Mouse (Mus musculus): ENCODE results near the gene Pnkd. TPM values are rescaled to one million over a fixed set of nuclear protein-coding genes. Genes with fewer than 3 reads are reported as not detected.
A peak's percentile ranks its signal among the peaks of the same experiment; 100 is the strongest.

Pnkd gene
- total and polyA plus RNA-seq, 2 experiments from 2014 or later = 116 to 135 TPM

- WGBS = 90% methylated on average over 5 of the region's 5 CpGs
- Histone ChIP-seq H3K27ac (ENCODE audit: low read depth, low read length) (no peak overlapping the region), H3K36me3 (ENCODE audit: insufficient read depth, low read length) (peaks cover 32% of the 10 kb centered on the region), H3K4me1 (ENCODE audit: insufficient read depth, low read length) (no peaks in the 10 kb centered on the region), H3K9ac (replicated peaks; ENCODE audit: low read length, poor library complexity, severe bottlenecking) (no peak overlapping the region), H3K9me3 (ENCODE audit: low read length) (no peaks in the 10 kb centered on the region), H3K4me3 (ENCODE audit: low read depth, low read length) (no peak overlapping the region), H3K4me2 (ENCODE audit: low read depth, low read length, poor library complexity, severe bottlenecking) (no peak overlapping the region), H3K27me3 (ENCODE audit: insufficient read depth, low read length) (no peaks in the 10 kb centered on the region)
- no peak for TF ChIP-seq CTCF (IDR thresholded peaks at IDR 0.05)
- DNase-seq (ENCODE audit: low spot score) = no peak
- ATAC-seq (ENCODE audit: low FRiP score) = no peak
Observed at GRCm38 (mm10) chr1:74249331-74249980, 35.3 kb upstream of the Pnkd start.

GRCm38 (mm10) chr1:74250096-74250495 lies 34.6 kb upstream of the Pnkd start:
- H3K36me3 ChIP-seq (ENCODE audit: insufficient read depth, low read length) = peaks cover 32% of the 10 kb centered on the region
- no peak for TF ChIP-seq CTCF (IDR thresholded peaks at IDR 0.05)
- H3K4me1 ChIP-seq (ENCODE audit: insufficient read depth, low read length) = no peaks in the 10 kb centered on the region
- H3K27ac ChIP-seq (ENCODE audit: low read depth, low read length) = no peak overlapping the region
- H3K4me2 ChIP-seq (ENCODE audit: low read depth, low read length, poor library complexity, severe bottlenecking) = no peak overlapping the region
- DNase-seq (ENCODE audit: low spot score) (no peak), ATAC-seq (ENCODE audit: low FRiP score) (no peak)
- WGBS = 93% methylated on average over 4 of the region's 4 CpGs
- no peak overlapping the region for H3K9ac ChIP-seq (replicated peaks; ENCODE audit: low read length, poor library complexity, severe bottlenecking)
- no peaks in the 10 kb centered on the region for H3K9me3 ChIP-seq (ENCODE audit: low read length)
- no peak overlapping the region for H3K4me3 ChIP-seq (ENCODE audit: low read depth, low read length)
- H3K27me3 ChIP-seq (ENCODE audit: insufficient read depth, low read length) = no peaks in the 10 kb centered on the region

- 97% methylated on average over 8 of the region's 8 CpGs for WGBS
- Histone ChIP-seq H3K27me3 (ENCODE audit: insufficient read depth, low read length) (no peaks in the 10 kb centered on the region), H3K9ac (replicated peaks; ENCODE audit: low read length, poor library complexity, severe bottlenecking) (no peak overlapping the region), H3K4me2 (ENCODE audit: low read depth, low read length, poor library complexity, severe bottlenecking) (no peak overlapping the region), H3K27ac (ENCODE audit: low read depth, low read length) (no peak overlapping the region), H3K36me3 (ENCODE audit: insufficient read depth, low read length) (peaks cover 51% of the 10 kb centered on the region), H3K9me3 (ENCODE audit: low read length) (no peaks in the 10 kb centered on the region), H3K4me1 (ENCODE audit: insufficient read depth, low read length) (no peaks in the 10 kb centered on the region), H3K4me3 (ENCODE audit: low read depth, low read length) (no peak overlapping the region)
- ATAC-seq (ENCODE audit: low FRiP score) (no peak), DNase-seq (ENCODE audit: low spot score) (no peak)
- TF ChIP-seq CTCF (IDR thresholded peaks at IDR 0.05) = no peak
Observed at GRCm38 (mm10) chr1:74255704-74256345, 28.9 kb upstream of the Pnkd start.

GRCm38 (mm10) chr1:74256782-74257181 lies 27.9 kb upstream of the Pnkd start:
- no peak for ATAC-seq (ENCODE audit: low FRiP score)

GRCm38 (mm10) chr1:74262510-74262909 lies 22.2 kb upstream of the Pnkd start:
- Histone ChIP-seq H3K27ac (ENCODE audit: low read depth, low read length) (no peak overlapping the region), H3K4me3 (ENCODE audit: low read depth, low read length) (no peak overlapping the region), H3K4me1 (ENCODE audit: insufficient read depth, low read length) (no peaks in the 10 kb centered on the region), H3K36me3 (ENCODE audit: insufficient read depth, low read length) (peaks cover 65% of the 10 kb centered on the region), H3K9me3 (ENCODE audit: low read length) (no peaks in the 10 kb centered on the region), H3K9ac (replicated peaks; ENCODE audit: low read length, poor library complexity, severe bottlenecking) (no peak overlapping the region), H3K27me3 (ENCODE audit: insufficient read depth, low read length) (no peaks in the 10 kb centered on the region), H3K4me2 (ENCODE audit: low read depth, low read length, poor library complexity, severe bottlenecking) (no peak overlapping the region)
- 91% methylated on average over 6 of the region's 6 CpGs for WGBS
- TF ChIP-seq CTCF (IDR thresholded peaks at IDR 0.05) = no peak
- no peak for DNase-seq (ENCODE audit: low spot score)
- ATAC-seq (ENCODE audit: low FRiP score) = no peak

More at GRCm38 (mm10) chr1:74256782-74257181, 27.9 kb upstream of the Pnkd start:
- Histone ChIP-seq H3K9ac (replicated peaks; ENCODE audit: low read length, poor library complexity, severe bottlenecking) (no peak overlapping the region), H3K27me3 (ENCODE audit: insufficient read depth, low read length) (no peaks in the 10 kb centered on the region), H3K4me1 (ENCODE audit: insufficient read depth, low read length) (no peaks in the 10 kb centered on the region), H3K4me3 (ENCODE audit: low read depth, low read length) (no peak overlapping the region), H3K4me2 (ENCODE audit: low read depth, low read length, poor library complexity, severe bottlenecking) (no peak overlapping the region), H3K36me3 (ENCODE audit: insufficient read depth, low read length) (peaks cover 41% of the 10 kb centered on the region), H3K9me3 (ENCODE audit: low read length) (no peaks in the 10 kb centered on the region), H3K27ac (ENCODE audit: low read depth, low read length) (no peak overlapping the region)
- no peak for TF ChIP-seq CTCF (IDR thresholded peaks at IDR 0.05)
- DNase-seq (ENCODE audit: low spot score) = no peak
- 79% methylated on average over 4 of the region's 4 CpGs for WGBS

- ATAC-seq (ENCODE audit: low FRiP score) (no peak), DNase-seq (ENCODE audit: low spot score) (no peak)
- Histone ChIP-seq H3K4me1 (ENCODE audit: insufficient read depth, low read length) (no peaks in the 10 kb centered on the region), H3K9me3 (ENCODE audit: low read length) (no peaks in the 10 kb centered on the region), H3K27ac (ENCODE audit: low read depth, low read length) (no peak overlapping the region), H3K36me3 (ENCODE audit: insufficient read depth, low read length) (peaks cover 43% of the 10 kb centered on the region), H3K4me3 (ENCODE audit: low read depth, low read length) (no peak overlapping the region), H3K4me2 (ENCODE audit: low read depth, low read length, poor library complexity, severe bottlenecking) (no peak overlapping the region), H3K27me3 (ENCODE audit: insufficient read depth, low read length) (no peaks in the 10 kb centered on the region), H3K9ac (replicated peaks; ENCODE audit: low read length, poor library complexity, severe bottlenecking) (no peak overlapping the region)
- peak; percentile 24 for TF ChIP-seq CTCF (IDR thresholded peaks at IDR 0.05)
- 87% methylated on average over 8 of the region's 8 CpGs for whole genome bisulfite sequencing
Observed at GRCm38 (mm10) chr1:74268750-74269149, 16.0 kb upstream of the Pnkd start.
